Mouse (Mus musculus) ovary, postnatal 14 days (tissue): ENCODE measurements around the gene Fancd2.
A peak's percentile ranks its signal among the peaks of the same experiment; 100 is the strongest.

Experiments
- DNase-seq: peaks from one replicate; pipeline ENCODE4 v3.0.0; 2022; ENCODE audit warnings: low spot score

The Fancd2 gene

DNA sequence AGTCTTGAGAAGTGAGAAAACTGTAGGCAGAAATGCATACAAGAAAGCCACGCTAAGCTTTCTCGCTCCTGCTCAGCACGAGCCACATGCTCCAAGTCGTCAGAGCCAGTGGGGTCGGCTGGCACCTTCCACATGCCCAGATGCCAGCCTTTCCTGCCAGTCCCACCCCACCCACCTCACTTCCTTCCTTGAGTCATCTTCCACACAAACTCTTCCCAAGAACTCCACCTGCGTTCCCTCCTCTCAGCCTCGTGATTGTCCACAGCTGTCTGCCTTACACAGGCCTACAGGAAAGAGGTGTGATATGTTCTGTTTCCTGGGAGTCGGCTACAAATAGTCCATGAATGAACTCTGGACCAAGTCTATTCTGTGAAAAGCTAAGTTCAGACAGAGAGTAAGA is 8.1 kb upstream of the Fancd2 start:
- DNase-seq: no peak

DNA sequence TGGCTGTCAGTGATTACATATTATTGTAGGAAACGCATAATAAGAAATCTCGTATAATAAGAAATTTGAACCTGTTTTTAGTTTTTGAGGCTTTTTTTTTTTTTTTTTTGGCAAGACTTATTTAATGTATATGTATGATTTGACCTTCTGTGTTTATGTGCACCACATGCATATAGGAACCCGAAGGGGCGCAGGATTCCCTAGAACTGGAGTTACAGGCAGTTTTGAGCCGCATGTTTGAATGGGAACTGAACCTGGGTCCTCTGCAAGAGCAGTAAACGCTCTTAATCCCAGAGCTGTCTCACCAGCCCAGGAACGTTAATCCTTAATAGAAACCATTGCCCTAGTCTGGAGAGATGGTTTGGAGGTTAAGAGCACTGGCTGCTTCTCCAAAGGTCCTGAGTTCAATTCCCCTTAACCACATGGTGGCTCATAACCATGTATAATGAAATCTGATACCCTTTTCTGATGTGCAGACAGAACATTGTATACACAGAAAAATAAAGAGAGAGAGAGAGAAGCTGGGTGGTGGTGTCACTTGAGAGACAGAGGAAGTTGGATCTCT is 440 bp downstream of the Fancd2 start:
- no peak for DNase-seq

DNA sequence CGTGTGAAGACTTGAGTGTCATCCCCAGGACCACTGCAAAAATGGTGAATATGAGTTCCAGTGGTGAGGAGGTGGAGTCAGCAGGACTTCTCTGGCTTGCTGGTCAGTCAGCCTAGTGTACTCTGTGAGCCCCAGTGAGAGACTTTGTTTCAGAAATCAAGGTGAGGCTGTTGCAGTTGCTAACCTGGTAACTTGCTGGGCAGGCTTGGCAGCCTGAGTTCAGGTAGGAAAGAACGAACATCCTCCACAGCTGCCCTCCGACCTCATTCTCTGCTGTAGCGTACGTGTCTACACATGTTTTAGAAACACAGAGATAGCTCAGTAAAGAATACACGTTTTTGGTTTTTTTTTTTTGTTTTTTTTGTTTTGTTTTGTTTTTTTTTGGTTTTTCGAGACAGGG is 3.4 kb downstream of the Fancd2 start:
- no peak for DNase-seq

DNA sequence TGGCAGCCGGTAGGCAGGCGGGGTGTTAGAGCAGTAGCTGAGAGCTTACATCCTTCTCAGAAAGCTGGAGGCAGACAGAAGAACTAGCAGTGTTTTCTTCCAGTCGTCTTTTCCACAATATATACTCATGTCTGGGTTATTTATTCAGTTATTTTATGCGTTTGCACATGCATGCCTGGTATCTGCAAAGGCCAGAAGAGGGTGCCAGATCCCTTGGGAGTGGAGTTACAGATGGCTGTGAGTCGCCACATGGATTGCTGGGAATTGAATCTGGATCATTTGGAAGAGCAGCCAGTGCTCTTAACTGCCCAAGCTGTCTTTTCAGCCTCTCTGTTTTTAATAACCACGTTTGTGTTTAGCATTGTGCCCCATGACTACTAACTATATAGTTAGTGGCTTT is 10.1 kb downstream of the Fancd2 start:
- no peak for DNase-seq

DNA sequence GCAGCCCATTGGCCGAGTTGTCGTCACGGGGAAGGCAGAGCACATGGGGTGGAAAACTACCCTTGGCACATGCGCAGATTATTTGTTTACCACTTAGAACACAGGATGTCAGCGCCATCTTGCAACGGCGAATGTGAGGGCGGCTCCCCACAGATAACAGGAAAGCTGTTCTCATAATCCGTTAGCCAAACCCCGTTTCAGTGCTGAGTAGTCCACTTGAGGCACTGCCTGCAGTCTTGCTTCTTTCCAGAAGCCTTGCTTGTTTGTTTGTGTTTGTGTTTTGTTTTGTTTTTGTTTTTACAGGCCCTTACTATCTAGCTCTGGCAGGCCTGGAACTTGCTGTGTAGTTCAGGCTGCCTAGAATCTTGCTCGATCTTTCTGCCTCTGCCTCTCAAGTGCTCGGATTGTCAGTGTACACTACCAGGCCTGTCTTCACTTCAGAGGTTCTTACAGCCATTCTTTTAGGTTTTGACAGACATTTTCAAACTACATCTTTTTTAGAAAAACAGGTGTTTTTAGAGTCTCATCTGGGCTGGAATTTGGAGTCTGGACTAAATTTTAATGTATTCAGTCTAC is 12.5 kb downstream of the Fancd2 start:
- no peak for DNase-seq

DNA sequence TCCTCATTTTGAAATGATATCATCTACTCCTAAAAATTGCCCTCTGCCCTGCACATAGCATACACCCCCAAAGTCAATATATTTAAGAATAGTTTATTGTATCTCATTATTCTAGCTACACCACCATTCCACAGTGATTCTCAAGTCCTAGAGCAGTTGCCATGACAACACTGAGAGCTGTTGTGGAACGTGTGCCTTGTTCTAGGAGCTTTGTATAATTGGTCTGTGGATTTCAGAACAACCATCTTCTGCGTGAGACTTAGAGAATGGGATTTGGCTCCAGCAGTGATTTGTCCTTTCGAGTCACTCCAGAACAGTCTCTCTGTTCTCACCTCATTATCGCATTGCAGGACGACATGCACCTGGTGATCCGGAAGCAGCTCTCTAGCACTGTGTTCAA is 28.3 kb downstream of the Fancd2 start:
- DNase-seq: no peak

DNA sequence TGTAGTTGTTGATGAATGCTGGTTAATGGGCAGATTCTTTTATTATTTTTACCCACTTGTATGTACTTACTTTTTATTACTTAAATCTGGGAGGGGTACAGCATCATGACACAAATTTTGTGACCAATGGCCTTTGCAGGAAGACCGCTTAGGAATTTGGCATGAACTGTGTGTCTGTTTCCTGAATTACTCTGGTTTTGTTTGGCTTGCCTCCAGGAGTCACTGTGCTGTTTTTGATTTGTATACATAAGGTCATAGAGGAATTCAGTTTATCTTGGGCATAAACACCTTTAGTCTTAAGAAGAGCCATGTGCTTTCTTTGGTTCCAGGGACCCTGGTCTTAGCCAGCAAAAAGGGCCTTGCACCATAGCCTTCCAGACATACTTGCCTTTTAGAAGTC is 33.1 kb downstream of the Fancd2 start:
- DNase-seq: no peak

DNA sequence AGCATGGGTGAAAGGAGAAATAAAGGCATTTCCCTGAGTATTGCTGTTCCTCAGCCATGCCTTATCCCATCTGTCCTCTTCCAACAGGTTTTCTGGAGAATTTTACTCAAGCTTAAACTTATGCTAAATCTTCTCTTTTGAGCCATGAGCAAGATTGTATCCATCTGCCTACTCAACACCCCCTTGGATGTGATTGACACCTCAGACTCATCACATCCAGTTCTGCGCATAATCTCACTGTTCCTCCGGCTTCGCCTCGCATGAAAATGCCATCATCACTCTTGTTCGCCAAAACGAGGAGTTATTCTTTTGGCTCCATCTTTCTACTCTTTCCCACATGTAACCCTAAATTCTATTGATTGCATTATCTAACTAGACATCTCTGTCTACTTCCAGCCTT is 44.6 kb downstream of the Fancd2 start:
- DNase-seq: no peak

DNA sequence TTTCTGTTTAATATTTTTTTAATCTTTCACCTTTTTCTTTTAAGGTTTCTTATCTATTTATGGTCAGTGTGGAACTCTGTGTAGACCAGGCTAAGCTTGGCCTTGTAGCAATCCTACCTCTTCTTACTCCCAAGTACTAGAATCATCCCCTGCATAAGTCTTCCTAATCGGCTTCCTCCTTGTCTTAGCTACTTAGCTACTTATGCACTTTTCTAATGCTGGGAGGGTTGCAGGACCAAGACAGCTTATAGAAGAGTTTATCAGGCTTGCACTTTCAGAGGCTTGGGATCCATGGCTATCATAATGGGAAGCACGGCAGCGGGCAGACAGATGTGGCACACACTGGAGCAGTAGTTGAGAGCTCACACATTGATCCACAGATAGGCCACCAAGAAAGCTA is 47.8 kb downstream of the Fancd2 start:
- no peak for DNase-seq

DNA sequence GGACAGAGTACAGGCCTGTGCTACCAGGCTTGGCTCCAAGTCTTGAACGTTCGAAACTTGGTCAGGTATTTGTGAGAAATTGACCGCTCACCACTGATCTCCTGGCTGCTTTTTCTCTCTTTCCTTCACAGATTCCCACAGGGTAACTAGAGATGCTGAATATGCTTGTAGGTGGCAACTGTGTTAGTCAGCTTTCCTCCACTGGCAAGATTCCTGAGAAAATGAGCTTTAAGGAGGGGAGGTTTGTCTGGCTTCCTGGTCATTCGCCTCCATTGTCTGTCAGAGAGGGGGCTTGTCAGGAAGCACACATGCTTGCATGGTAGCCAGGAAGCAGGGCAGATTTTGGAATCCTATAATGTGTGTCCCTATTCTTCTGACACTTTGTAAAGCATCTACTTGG is 51.5 kb downstream of the Fancd2 start:
- no peak for DNase-seq

DNA sequence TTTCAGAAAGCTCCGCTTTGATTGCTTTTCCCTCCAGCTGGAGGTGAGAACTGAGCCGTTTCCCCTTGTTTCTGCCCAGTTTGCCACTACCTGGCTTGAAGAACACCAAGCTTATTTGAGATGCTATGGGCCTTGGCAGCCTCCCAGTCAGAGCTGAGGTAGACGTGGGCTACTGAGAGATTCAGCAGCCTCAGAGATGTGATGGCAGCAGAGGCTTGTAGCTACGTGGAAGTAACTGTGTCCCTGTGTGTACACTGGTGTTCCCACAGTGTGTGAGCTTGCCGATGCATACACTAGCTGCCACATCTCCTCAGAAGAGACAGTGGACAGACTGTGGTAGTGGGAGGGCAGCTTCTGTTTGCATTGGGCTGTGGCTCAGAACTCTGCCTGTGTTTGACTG is 53.6 kb downstream of the Fancd2 start:
- no peak for DNase-seq

DNA sequence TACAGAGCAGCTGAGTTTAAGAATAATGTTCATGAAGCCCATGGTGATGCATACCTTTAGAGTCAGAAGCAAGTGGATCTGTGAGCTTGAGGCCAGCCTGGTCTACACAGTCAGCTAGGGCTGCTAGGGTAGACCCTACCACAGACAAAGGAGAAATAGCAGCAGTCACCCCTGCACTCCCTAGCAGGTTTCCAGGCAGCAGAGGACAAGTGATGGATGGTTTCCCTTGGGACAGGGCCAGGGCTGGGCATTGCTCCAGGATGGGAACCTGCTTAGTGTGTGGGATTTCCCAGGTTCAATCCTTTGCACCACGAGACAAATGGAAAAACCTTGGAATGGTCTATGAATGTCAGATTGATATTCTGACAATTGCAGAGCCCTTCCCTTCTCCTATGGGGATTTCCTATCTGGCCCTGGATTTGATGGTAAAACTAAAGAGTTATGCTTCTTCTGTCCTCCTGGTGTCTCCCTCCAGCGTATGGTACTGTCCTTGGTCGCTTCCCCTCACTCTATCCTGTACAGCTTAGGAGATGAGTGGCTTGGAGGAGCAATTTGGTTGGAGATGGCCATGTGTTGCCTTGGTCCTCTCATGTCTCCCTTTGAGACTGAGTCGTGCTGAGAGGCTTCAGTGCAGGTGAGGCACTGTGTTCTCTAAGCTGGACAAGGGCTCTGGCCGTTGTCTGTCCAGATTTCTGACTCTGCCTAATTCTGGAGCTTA is 55.1 kb downstream of the Fancd2 start:
- DNase-seq: peak; percentile 49

DNA sequence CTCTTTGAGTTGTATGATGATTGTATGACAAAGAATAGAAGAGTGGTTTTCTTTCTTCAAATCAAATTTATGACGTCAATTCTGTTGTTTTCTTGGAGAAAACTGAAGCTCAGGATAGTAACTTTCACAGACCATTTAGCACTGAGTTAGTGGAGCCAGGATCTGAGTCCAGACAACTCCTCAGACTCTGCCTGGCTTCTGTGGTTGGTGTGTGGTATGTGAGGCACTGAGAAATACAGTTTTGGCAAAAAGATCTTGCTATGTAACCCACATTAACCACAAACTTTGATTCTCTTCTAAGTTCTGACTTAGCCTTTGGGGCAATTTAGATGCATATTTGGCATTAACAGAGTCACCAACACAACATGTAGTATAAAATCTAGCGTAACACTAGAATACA is 61.2 kb downstream of the Fancd2 start:
- no peak for DNase-seq

DNA sequence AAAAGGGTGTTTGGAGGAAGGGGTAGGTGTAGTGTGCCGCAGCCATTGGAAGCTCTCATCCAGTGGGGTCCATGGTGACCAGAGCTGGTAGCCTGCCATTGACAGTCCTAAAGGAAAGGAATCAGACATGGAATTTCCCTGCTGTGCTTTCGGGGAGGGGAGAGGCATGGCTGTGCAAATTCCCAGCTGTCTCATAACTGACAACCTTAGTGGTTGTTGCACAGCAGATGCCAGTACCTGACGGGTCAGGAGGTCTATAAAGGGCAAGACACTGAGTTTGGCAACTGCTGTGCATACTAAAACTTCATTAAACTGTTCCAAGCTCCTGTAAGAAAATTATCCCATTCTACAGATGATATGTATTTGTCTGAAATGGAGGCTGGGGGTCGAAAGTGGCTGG is 66.5 kb downstream of the Fancd2 start:
- DNase-seq: no peak

DNA sequence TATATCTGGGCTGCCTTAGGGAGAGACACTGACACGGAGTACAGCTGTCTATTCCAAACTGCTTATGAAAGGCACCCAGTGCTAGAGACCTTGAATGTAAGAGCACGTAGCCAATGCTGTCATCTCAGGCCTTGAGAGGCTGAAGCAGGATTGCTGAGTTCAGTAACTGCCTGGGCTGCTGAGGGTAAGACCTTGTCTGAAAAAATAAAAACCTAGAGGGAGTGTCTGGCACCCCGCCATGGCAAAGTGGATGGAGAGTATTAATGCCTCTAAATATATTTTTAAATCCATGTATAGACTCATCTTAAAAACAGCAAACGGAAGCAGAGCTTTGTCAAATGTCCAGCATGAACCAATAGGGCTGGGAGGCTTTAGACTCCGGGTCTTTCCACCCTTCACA is 68.4 kb downstream of the Fancd2 start:
- no peak for DNase-seq

DNA sequence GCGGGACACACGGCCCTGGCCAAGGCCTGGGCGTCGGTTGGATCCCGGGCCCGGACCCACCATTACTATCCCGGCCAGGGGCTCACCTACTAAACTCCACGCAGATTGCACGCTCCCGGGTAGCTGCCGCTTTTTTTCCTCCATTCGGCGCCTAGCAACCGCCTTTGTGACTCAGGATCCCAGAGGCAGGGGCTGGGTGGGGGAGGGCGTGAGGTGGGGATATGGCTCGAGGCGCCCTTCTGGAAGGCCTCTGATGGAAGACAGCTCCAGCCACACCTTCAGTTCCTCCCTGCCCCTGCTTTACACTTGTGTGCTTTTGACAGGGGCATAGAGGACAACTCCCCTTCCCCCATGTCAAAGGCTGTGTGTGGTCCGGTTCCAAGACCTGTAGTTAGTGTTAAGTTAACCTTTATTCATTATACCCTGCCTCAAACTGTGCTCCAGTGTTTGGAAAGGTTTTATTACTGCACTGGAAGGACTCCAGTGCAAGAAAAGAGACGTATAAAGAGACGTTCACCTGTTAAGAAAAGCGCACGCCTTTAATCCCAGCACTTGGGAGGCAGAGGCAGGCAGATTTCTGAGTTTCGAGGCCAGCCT is 69.2 kb downstream of the Fancd2 start, which contains the start of gene Fancd2os:
Gene Fancd2os, minus strand, starts transcription at position 173 of the 597 bp plus-strand sequence.
- no peak for DNase-seq

DNA sequence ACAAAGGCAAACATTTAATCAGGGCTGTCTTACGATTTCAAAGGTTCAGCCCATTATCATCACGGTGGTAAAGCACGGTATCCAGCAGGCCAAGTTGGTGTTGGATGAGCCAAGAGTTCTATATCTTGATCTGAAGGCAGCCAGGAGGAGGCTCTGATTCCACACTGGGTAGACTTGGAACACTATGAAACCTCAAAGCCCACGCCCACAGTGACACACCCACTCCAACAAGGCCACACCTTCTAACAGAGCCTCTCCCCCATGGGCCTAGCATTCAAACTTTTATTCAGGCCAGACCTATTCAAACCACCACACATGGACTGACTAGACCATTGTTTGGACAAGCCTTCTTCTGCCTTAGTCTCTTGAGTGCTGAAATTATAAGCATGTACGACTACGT is 71.3 kb downstream of the Fancd2 start:
- DNase-seq: no peak

DNA sequence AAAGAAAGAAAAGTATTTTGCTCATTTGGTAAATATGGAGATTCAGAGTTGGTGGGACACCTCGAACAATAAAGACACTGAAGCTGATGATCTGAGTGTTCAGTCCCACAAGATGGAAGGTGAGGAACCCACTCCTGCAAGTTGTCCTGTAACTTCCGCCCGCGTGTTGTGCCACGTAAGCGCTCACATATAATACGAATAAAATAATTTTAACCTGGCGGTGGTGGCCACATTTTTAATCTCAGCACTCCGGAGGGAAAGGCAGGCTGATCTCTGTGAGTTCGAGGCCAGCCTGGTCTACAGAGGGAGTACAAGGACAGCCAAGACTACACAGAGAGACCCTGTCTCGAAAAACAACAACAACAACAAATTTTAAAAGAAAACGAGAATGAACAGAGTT is 72.5 kb downstream of the Fancd2 start:
- no peak for DNase-seq

DNA sequence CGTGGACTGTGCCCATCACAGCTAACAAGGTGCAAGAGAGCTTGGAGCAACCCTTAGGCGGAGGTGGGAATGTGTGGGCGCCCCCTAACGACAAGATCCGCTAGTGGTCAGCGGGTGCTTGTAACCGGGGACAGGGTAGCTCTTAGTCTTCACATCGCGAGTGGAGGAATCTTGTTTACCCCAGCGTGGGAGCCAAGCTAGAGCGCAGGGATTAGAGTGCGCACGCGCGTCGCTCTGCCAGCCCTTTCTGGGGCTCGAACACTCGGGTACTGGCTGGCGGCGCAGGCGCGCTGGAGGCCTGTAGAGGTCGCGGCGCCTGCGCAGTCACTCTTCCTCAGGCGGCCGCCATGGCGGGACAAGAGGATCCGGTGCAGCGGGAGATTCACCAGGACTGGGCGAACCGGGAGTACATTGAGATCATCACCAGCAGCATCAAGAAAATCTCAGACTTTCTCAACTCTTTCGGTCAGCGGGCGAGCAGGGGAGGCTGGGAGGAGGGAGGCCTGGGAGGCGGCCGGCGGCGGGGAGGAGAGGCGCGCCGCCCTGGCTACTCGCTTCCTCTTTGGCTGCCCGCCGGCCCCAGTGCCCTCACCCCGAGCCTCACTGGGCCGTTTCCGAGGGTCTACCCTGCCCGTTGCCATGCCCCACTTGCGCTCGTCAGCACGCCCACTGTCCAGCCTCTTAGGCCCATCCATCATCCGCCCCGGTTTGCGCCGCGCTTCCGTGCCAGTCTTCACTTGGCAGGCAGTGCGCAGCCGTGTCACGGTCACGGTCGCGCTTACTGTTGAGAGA is 73.1 kb downstream of the Fancd2 start, which contains the start of gene Brk1:
Gene Brk1, plus strand, starts transcription at position 341 of the 792 bp plus-strand sequence.
- DNase-seq: peak; percentile 79

DNA sequence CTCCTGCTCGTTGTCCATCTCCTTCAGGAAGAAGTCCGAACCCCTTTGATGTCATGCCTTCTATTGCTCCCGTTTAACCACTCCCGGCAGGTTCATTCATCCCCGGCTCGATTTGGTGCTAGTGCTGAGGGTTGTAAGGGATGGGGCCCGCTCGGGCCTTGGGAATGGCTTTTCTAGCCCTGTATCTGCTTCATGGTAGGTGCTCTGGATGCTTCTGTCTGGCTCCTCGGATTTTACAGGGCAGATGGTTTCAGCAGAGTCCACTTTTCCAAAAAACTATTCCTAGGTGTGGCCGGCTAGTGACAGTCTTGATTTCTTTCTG is 73.7 kb downstream of the Fancd2 start:
- no peak for DNase-seq

DNA sequence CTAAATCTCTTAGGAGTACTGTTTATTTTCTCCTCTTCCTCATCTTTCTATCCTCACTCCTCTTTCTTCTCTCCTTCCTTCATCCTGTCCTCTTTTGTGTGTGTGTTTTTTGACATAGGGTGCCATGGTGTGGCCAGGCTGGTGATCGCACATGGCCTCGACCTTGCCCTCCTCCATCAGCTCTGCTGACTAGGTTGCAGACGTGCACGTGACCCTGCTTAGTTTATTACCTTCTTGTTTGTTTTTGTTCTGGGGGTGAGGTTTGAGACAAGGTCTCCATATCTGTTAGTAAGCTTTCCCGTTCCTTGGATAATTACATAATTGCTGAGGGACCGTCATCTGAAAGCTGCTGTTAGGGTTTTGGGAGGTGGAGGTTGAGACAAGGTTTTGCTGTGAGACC is 77.4 kb downstream of the Fancd2 start:
- no peak for DNase-seq

DNA sequence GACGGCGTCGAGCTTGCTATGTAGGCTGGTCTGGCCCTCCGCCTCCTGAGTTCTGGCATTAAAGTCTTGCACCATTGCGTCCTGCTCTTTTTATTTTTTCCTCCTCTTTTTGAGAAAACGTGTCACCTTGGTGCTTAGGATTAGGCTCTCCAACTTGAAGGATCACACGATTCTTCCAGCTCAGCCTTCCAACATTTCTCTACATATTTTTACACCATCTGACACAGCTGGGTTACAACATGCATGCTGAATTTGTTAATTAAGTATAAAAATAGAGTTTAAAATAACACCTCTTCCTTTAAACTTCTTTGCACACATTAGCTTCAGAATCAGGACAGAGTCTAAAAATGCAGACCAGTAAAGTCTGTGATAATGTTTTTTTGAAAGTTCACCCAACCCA is 77.8 kb downstream of the Fancd2 start:
- DNase-seq: no peak
